Mouse (Mus musculus) cortical plate, adult 2 months (tissue): ENCODE data around the gene Irf2.

Experiments used
- CTCF ChIP-seq: fragments of 200-500 bp; IDR thresholded peaks from 2 replicates; pipeline ENCODE4 v1.5.1; 2011; ENCODE audit warnings: mild to moderate bottlenecking, control low read depth, low read length; ENCODE audit not compliant: insufficient read depth; ENCODE audit errors: extremely low read depth
- POLR2A ChIP-seq: fragments of 200-500 bp; IDR thresholded peaks from 2 replicates; pipeline ENCODE4 v1.6.1; 2011; ENCODE audit warnings: mild to moderate bottlenecking, low read length, control low read depth; ENCODE audit not compliant: insufficient read depth; ENCODE audit errors: extremely low read depth

GRCm38 (mm10) chr8:46735505-46735904, 4.0 kb upstream of the Irf2 start:
- TF ChIP-seq CTCF (no peak), POLR2A (no peak)
